Mouse (Mus musculus): ENCODE measurements around the gene C4bp. TPM values are rescaled to one million over a fixed set of nuclear protein-coding genes. Genes with fewer than 3 reads are reported as not detected.

C4bp gene
- not detected for polyA plus RNA-seq (2014; fragmentation: Illumina TruSeq; extraction: RNeasy Lipid Tissue Mini Kit (QIAGEN cat#74804); ENCODE audit: low read depth, low replicate concordance)

GRCm38 (mm10) chr1:130661454-130661853, at the start of gene C4bp:
TSS of gene C4bp (minus strand) at chr1:130661632.

GRCm38 (mm10) chr1:130629521-130629920, 31.9 kb downstream of the C4bp start, which contains the start of gene Zp3r:
TSS of gene Zp3r (minus strand) at chr1:130629621.

Other genes with a start within 250 kb of the C4bp start
- not detected for gene Cd55b, start 238.6 kb downstream of the C4bp start, polyA plus RNA-seq (2014; fragmentation: Illumina TruSeq; extraction: RNeasy Lipid Tissue Mini Kit (QIAGEN cat#74804); ENCODE audit: low read depth, low replicate concordance)
- gene Cd55, start 198.9 kb downstream of the C4bp start, polyA plus RNA-seq (2014; fragmentation: Illumina TruSeq; extraction: RNeasy Lipid Tissue Mini Kit (QIAGEN cat#74804); ENCODE audit: low read depth, low replicate concordance): 39.8 TPM
- gene Zp3r, start 32.0 kb downstream of the C4bp start, polyA plus RNA-seq (2014; fragmentation: Illumina TruSeq; extraction: RNeasy Lipid Tissue Mini Kit (QIAGEN cat#74804); ENCODE audit: low read depth, low replicate concordance): not detected
- gene Gm29427, start 54.2 kb upstream of the C4bp start, polyA plus RNA-seq (2014; fragmentation: Illumina TruSeq; extraction: RNeasy Lipid Tissue Mini Kit (QIAGEN cat#74804); ENCODE audit: low read depth, low replicate concordance): not detected
- 11.8 TPM for gene Yod1, start 55.7 kb upstream of the C4bp start, polyA plus RNA-seq (2014; fragmentation: Illumina TruSeq; extraction: RNeasy Lipid Tissue Mini Kit (QIAGEN cat#74804); ENCODE audit: low read depth, low replicate concordance)
- 19.6 TPM for gene Pfkfb2, start 67.6 kb upstream of the C4bp start, polyA plus RNA-seq (2014; fragmentation: Illumina TruSeq; extraction: RNeasy Lipid Tissue Mini Kit (QIAGEN cat#74804); ENCODE audit: low read depth, low replicate concordance)
- gene AA986860, start 70.3 kb upstream of the C4bp start, polyA plus RNA-seq (2014; fragmentation: Illumina TruSeq; extraction: RNeasy Lipid Tissue Mini Kit (QIAGEN cat#74804); ENCODE audit: low read depth, low replicate concordance): 5.7 TPM
- 0.77 TPM for gene Fcamr, start 139.3 kb upstream of the C4bp start, polyA plus RNA-seq (2014; fragmentation: Illumina TruSeq; extraction: RNeasy Lipid Tissue Mini Kit (QIAGEN cat#74804); ENCODE audit: low read depth, low replicate concordance)
- gene Pigr, start 165.1 kb upstream of the C4bp start, polyA plus RNA-seq (2014; fragmentation: Illumina TruSeq; extraction: RNeasy Lipid Tissue Mini Kit (QIAGEN cat#74804); ENCODE audit: low read depth, low replicate concordance): 28.2 TPM
- 2.7 TPM for gene Fcmr, start 204.0 kb upstream of the C4bp start, polyA plus RNA-seq (2014; fragmentation: Illumina TruSeq; extraction: RNeasy Lipid Tissue Mini Kit (QIAGEN cat#74804); ENCODE audit: low read depth, low replicate concordance)
- not detected for gene Il24, start 225.8 kb upstream of the C4bp start, polyA plus RNA-seq (2014; fragmentation: Illumina TruSeq; extraction: RNeasy Lipid Tissue Mini Kit (QIAGEN cat#74804); ENCODE audit: low read depth, low replicate concordance)
- gene Il20, start 249.8 kb upstream of the C4bp start, polyA plus RNA-seq (2014; fragmentation: Illumina TruSeq; extraction: RNeasy Lipid Tissue Mini Kit (QIAGEN cat#74804); ENCODE audit: low read depth, low replicate concordance): not detected